Mouse (Mus musculus): Measurements from ENCODE around the gene Pebp1. TPM values are rescaled to one million over a fixed set of nuclear protein-coding genes. Genes with fewer than 3 reads are reported as not detected.

Pebp1 gene
- polyA plus RNA-seq, 1 experiment, result 3,275 TPM

DNA sequence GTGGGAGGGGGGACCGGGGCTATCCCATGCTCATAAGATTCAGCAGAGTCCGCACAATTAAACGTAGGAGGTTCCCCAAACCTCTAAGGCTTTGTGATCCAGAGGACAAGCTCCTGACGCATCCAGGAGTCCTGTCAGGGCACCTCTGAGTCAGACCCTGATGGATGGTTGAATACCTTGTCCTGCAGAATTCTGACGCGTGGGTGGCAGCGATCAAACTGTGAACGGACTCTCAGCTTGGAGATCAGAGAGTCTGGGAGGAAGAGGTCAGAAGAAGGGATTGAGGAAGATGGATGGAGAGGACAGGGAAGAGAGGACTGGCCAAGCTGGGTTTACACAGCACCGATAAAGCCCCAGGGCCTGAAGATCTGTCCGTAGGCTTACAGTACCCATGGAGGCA lies 26.5 kb upstream of the Pebp1 start:
- no peak overlapping the region for H3K4me3 ChIP-seq (ENCODE audit: control insufficient read depth, low read depth, low read length)
- no peaks in the 10 kb centered on the region for H3K36me3 ChIP-seq (ENCODE audit: control insufficient read depth, insufficient read depth, low read length)
- TF ChIP-seq POLR2A (IDR thresholded peaks at IDR 0.05; ENCODE audit: control insufficient read depth, low read depth, low read length), result no peak
- TF ChIP-seq CTCF (IDR thresholded peaks at IDR 0.05; ENCODE audit: control insufficient read depth, insufficient read depth, insufficient replicate concordance, low read depth, low read length), result no peak
- H3K27ac ChIP-seq (ENCODE audit: control insufficient read depth, insufficient read depth, low read depth, low read length), result peak overlapping the region; percentile 5; the same call in 1 of the 2 replicates
- H3K27me3 ChIP-seq (ENCODE audit: control insufficient read depth, insufficient read depth, low read length), result peaks cover 2% of the 10 kb centered on the region; the same call in 1 of the 2 replicates
- peaks cover 15% of the 10 kb centered on the region for H3K4me1 ChIP-seq (ENCODE audit: control insufficient read depth, insufficient read depth, low read length)

DNA sequence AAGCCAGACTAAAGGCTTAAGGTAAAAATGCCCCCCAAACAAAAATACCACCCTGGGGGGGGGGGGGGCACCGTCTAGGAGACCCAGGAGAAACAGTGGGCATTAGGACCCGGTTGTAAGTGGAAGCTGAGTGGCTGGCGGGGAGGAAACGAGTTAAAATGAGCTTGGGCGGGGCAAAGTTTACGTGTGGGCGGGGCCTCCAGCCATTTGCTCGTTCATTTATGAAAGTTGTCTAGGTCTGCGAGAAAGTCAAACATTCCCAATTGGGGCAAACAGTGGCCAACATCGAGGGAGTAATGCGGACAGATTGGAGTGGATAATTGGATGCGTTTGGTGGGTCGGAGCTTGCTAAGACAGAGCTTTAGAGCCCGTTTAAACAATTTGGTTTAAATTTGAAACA lies 26.0 kb upstream of the Pebp1 start:
- TF ChIP-seq POLR2A (IDR thresholded peaks at IDR 0.05; ENCODE audit: control insufficient read depth, low read depth, low read length), result no peak
- TF ChIP-seq CTCF (IDR thresholded peaks at IDR 0.05; ENCODE audit: control insufficient read depth, insufficient read depth, insufficient replicate concordance, low read depth, low read length), result no peak
- H3K36me3 ChIP-seq (ENCODE audit: control insufficient read depth, insufficient read depth, low read length), result no peaks in the 10 kb centered on the region
- no peaks in the 10 kb centered on the region for H3K27me3 ChIP-seq (ENCODE audit: control insufficient read depth, insufficient read depth, low read length)
- peaks cover 12% of the 10 kb centered on the region for H3K4me1 ChIP-seq (ENCODE audit: control insufficient read depth, insufficient read depth, low read length)
- no peak overlapping the region for H3K4me3 ChIP-seq (ENCODE audit: control insufficient read depth, low read depth, low read length)
- H3K27ac ChIP-seq (ENCODE audit: control insufficient read depth, insufficient read depth, low read depth, low read length), result no peak overlapping the region

DNA sequence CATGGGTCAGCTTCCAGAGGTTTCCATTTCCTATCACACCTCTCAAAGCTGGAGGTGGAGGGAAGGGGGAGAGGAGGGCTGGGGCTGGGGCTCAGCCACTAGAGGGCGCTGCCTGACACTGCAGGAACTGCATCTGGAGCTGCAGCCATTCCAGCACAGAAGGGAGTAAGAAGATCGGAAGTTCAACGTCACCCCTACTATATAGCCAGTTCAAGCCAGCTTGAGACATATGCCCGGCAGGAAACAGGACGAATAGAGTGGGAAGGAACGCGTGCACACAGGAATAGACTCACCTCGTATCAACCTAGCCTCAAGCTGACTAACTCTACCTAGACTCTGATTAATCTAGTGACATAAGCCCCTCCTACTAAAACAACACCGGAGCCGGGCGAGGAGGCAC lies 20.3 kb upstream of the Pebp1 start:
- Histone ChIP-seq H3K4me3 (ENCODE audit: control insufficient read depth, low read depth, low read length) (peak overlapping the region; percentile 83), H3K27me3 (ENCODE audit: control insufficient read depth, insufficient read depth, low read length) (no peaks in the 10 kb centered on the region), H3K36me3 (ENCODE audit: control insufficient read depth, insufficient read depth, low read length) (no peaks in the 10 kb centered on the region), H3K27ac (ENCODE audit: control insufficient read depth, insufficient read depth, low read depth, low read length) (no peak overlapping the region), H3K4me1 (ENCODE audit: control insufficient read depth, insufficient read depth, low read length) (peaks cover 12% of the 10 kb centered on the region)
- TF ChIP-seq CTCF (IDR thresholded peaks at IDR 0.05; ENCODE audit: control insufficient read depth, insufficient read depth, insufficient replicate concordance, low read depth, low read length), result peak; percentile 90
- no peak for TF ChIP-seq POLR2A (IDR thresholded peaks at IDR 0.05; ENCODE audit: control insufficient read depth, low read depth, low read length)

DNA sequence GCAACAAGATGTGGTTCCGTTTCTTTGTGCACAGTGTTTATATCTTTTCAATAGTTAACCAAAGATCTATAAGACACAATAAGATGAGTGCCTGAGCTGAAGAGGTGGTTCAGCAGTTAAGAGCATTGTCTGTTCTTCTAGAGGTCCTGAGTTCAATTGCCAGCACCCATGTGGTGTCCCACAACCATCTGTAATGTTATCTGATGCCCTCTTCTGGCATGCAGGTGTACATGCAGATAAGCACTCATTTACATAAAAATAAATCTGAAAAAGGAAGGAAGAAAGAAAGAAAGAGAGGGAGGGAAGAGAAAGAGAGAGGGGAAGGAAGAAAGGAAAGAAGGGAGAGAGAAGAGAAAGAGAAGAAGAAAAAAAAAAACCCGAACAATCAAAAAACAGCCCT lies 19.4 kb upstream of the Pebp1 start:
- H3K4me1 ChIP-seq (ENCODE audit: control insufficient read depth, insufficient read depth, low read length), result peaks cover 12% of the 10 kb centered on the region
- no peaks in the 10 kb centered on the region for H3K27me3 ChIP-seq (ENCODE audit: control insufficient read depth, insufficient read depth, low read length)
- peak overlapping the region; percentile 38; the same call in 1 of the 2 replicates for H3K4me3 ChIP-seq (ENCODE audit: control insufficient read depth, low read depth, low read length)
- H3K27ac ChIP-seq (ENCODE audit: control insufficient read depth, insufficient read depth, low read depth, low read length), result no peak overlapping the region
- no peaks in the 10 kb centered on the region for H3K36me3 ChIP-seq (ENCODE audit: control insufficient read depth, insufficient read depth, low read length)
- TF ChIP-seq POLR2A (IDR thresholded peaks at IDR 0.05; ENCODE audit: control insufficient read depth, low read depth, low read length), result no peak
- TF ChIP-seq CTCF (IDR thresholded peaks at IDR 0.05; ENCODE audit: control insufficient read depth, insufficient read depth, insufficient replicate concordance, low read depth, low read length), result no peak

DNA sequence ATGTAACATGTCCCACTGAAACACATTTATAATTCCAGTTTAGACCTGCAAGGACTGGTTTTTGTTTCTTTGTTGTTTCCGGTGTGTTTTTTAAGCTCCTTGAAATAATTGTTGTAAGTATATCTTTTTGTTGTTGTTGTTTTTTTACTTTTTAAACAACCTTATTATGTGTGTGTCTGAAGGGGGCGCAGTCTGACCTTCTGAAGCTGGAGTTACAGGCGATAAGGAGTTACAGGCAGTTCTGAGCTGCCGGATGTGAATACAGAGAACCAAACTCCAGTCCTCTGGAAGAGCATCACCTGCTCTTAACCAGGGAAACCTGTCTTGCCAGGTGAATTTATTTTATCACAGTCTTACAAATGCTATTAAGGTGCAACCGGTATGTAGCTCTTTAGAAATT lies 18.3 kb upstream of the Pebp1 start:
- H3K27ac ChIP-seq (ENCODE audit: control insufficient read depth, insufficient read depth, low read depth, low read length), result peak overlapping the region; percentile 92; the same call in 1 of the 2 replicates
- peak overlapping the region; percentile 98 for H3K4me3 ChIP-seq (ENCODE audit: control insufficient read depth, low read depth, low read length)
- no peak for TF ChIP-seq POLR2A (IDR thresholded peaks at IDR 0.05; ENCODE audit: control insufficient read depth, low read depth, low read length)
- no peak for TF ChIP-seq CTCF (IDR thresholded peaks at IDR 0.05; ENCODE audit: control insufficient read depth, insufficient read depth, insufficient replicate concordance, low read depth, low read length)
- H3K27me3 ChIP-seq (ENCODE audit: control insufficient read depth, insufficient read depth, low read length), result no peaks in the 10 kb centered on the region
- peaks cover 12% of the 10 kb centered on the region for H3K4me1 ChIP-seq (ENCODE audit: control insufficient read depth, insufficient read depth, low read length)
- H3K36me3 ChIP-seq (ENCODE audit: control insufficient read depth, insufficient read depth, low read length), result no peaks in the 10 kb centered on the region

DNA sequence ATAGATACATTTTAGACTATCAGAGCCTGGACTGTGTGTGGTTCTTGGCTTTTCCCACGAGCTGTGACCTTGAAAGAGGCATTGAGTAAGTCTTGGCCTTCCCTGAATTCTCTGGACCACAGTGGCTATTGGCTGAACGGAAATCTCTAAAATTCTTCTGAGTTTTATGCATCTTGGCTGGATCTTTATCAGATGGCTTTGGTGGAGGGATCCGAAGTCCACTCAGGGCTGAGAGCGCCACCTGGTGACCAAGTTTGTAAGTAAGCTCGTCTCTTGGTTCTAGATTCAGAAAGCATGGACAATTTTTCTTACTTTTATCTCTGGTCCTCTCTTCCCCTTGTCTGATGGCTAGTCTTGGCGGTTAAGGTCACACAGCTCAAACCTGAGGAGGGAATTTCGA lies 17.5 kb upstream of the Pebp1 start:
- no peak for TF ChIP-seq POLR2A (IDR thresholded peaks at IDR 0.05; ENCODE audit: control insufficient read depth, low read depth, low read length)
- peak; percentile 63; the same call in 1 of the 2 replicates for TF ChIP-seq CTCF (IDR thresholded peaks at IDR 0.05; ENCODE audit: control insufficient read depth, insufficient read depth, insufficient replicate concordance, low read depth, low read length)
- no peaks in the 10 kb centered on the region for H3K27me3 ChIP-seq (ENCODE audit: control insufficient read depth, insufficient read depth, low read length)
- no peaks in the 10 kb centered on the region for H3K36me3 ChIP-seq (ENCODE audit: control insufficient read depth, insufficient read depth, low read length)
- peaks cover 12% of the 10 kb centered on the region for H3K4me1 ChIP-seq (ENCODE audit: control insufficient read depth, insufficient read depth, low read length)
- peak overlapping the region; percentile 98 for H3K4me3 ChIP-seq (ENCODE audit: control insufficient read depth, low read depth, low read length)
- H3K27ac ChIP-seq (ENCODE audit: control insufficient read depth, insufficient read depth, low read depth, low read length), result peak overlapping the region; percentile 92

DNA sequence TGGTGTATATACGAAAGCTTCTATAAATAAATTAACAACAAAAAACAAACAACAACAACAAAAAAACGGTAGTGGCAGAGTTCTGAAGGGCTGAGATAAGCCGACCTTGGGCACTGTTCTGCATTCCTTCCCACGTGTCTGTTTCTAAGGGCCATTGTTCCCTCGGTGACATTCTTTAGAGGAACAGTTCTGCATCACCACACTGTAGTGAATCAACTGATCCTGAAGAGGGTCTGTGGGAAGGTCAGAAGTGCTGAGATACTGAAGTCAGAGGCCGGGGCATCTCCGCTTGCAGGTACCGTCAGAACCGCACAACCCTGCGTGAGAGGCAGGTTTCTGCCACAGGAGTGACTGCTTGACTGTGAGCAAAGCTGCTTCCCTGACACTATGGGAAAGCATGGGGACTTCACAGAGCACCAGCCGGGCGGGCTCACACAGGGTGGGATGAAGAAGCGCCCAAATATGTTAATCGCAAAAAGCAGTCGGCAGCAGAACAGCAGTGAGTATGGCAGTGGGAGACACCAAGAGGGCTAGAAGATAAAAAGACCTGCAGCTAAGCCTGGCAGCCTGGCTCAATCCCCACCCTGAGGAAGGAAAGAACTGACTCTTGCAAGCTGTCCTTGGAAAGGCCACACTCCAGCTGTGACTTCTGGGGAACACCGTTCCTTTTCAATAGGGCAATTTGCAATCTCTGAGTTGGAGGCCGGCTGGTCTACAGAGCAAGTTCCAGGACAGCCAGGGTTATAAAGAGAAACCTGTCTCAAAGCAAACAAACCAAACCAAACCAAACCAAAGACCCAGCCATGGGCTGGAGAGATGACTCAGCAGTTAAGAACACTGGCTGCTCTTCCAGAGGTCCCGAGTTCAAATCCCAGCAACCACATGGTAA lies 16.5 kb upstream of the Pebp1 start:
- peaks cover 12% of the 10 kb centered on the region for H3K4me1 ChIP-seq (ENCODE audit: control insufficient read depth, insufficient read depth, low read length)
- no peaks in the 10 kb centered on the region for H3K36me3 ChIP-seq (ENCODE audit: control insufficient read depth, insufficient read depth, low read length)
- TF ChIP-seq CTCF (IDR thresholded peaks at IDR 0.05; ENCODE audit: control insufficient read depth, insufficient read depth, insufficient replicate concordance, low read depth, low read length) (no peak), POLR2A (IDR thresholded peaks at IDR 0.05; ENCODE audit: control insufficient read depth, low read depth, low read length) (no peak; the same call in 1 of the 2 replicates)
- peak overlapping the region; percentile 42 for H3K4me3 ChIP-seq (ENCODE audit: control insufficient read depth, low read depth, low read length)
- peak overlapping the region; percentile 85 for H3K27ac ChIP-seq (ENCODE audit: control insufficient read depth, insufficient read depth, low read depth, low read length)
- H3K27me3 ChIP-seq (ENCODE audit: control insufficient read depth, insufficient read depth, low read length), result no peaks in the 10 kb centered on the region
